Mouse (Mus musculus) CH12.LX (cell line): ENCODE measurements around the gene Hcar1. TPM values are rescaled to one million over a fixed set of nuclear protein-coding genes. Genes with fewer than 3 reads are reported as not detected.

Experiments used
- DNase-seq: peaks from one replicate; pipeline ENCODE4 v3.0.0-alpha.2; 2013; ENCODE audit errors: extremely low read depth
- H3K27ac ChIP-seq: 2 replicates; pipeline ENCODE4 v1.5.1; 2012; ENCODE audit warnings: low read depth, mild to moderate bottlenecking, control low read depth, moderate library complexity; ENCODE audit not compliant: insufficient read depth
- H3K27me3 ChIP-seq: replicated peaks from 2 replicates; pipeline ENCODE3; 2012; ENCODE audit warnings: inconsistent platforms
- H3K36me3 ChIP-seq, 2 experiments: replicated peaks in 1 of 2; 2 replicates each; pipeline versions ENCODE3 to v1.6.1; 2012; ENCODE audit warnings: inconsistent platforms in 1 of 2, low read length in 1 of 2, mild to moderate bottlenecking in 1 of 2, mixed read lengths in 1 of 2, moderate library complexity in 1 of 2; ENCODE audit not compliant: control insufficient read depth in 1 of 2, insufficient read depth in 1 of 2
- H3K4me1 ChIP-seq, 2 experiments: 2 replicates each; pipeline ENCODE4 v1.6.1; 2012; ENCODE audit warnings: inconsistent platforms in 1 of 2, moderate library complexity in 1 of 2; ENCODE audit not compliant: insufficient read depth in 2 of 2, control insufficient read depth in 1 of 2
- H3K4me2 ChIP-seq: 2 replicates; pipeline ENCODE4 v1.6.1; 2012; ENCODE audit warnings: low read depth, mild to moderate bottlenecking, control low read depth; ENCODE audit not compliant: poor library complexity, insufficient read depth, severe bottlenecking
- H3K4me3 ChIP-seq, 3 experiments: fragments of 150-350 bp in 1 of 3; sonication (generic) in 1 of 3; replicated peaks in 1 of 3; 2 replicates each; pipeline versions ENCODE3 to v1.5.1; 2011 to 2012; ENCODE audit warnings: low read depth in 2 of 3, low read length in 2 of 3, mild to moderate bottlenecking in 2 of 3, moderate library complexity in 2 of 3, control low read depth in 1 of 3, improper control_type of control experiment in 1 of 3, inconsistent platforms in 1 of 3, mixed read lengths in 1 of 3; ENCODE audit not compliant: poor library complexity in 1 of 3
- H3K79me2 ChIP-seq: replicated peaks from 2 replicates; pipeline ENCODE4 v1.6.1; 2012; ENCODE audit warnings: mild to moderate bottlenecking, moderate library complexity; ENCODE audit not compliant: control insufficient read depth, poor library complexity, insufficient read depth, severe bottlenecking; ENCODE audit errors: extremely low read depth
- H3K9ac ChIP-seq: 2 replicates; pipeline ENCODE4 v1.6.1; 2012; ENCODE audit warnings: low read depth, mild to moderate bottlenecking, control low read depth, moderate library complexity; ENCODE audit not compliant: insufficient read depth
- H3K9me3 ChIP-seq: replicated peaks from 2 replicates; pipeline ENCODE3; 2012; ENCODE audit warnings: low read length, inconsistent platforms, mixed read lengths
- BHLHE40 ChIP-seq: IDR thresholded peaks from 2 replicates; pipeline ENCODE4 v1.6.1; 2011; ENCODE audit warnings: mild to moderate bottlenecking, low read depth, low read length, improper control_type of control experiment
- CTCF ChIP-seq, 2 experiments: IDR thresholded peaks in 1 of 2; conservative IDR thresholded peaks in 1 of 2; 2 replicates each; pipeline ENCODE4 v1.5.1; 2011 to 2012; ENCODE audit warnings: low read depth in 2 of 2, low read length in 2 of 2, improper control_type of control experiment in 1 of 2, inconsistent platforms in 1 of 2, mild to moderate bottlenecking in 1 of 2, moderate library complexity in 1 of 2
- ELF1 ChIP-seq: IDR thresholded peaks from 2 replicates; pipeline ENCODE4 v1.6.1; 2014; ENCODE audit warnings: low read depth, mild to moderate bottlenecking, inconsistent platforms, low read length, improper control_type of control experiment
- EP300 ChIP-seq: IDR thresholded peaks from 2 replicates; pipeline ENCODE4 v1.6.1; 2011; ENCODE audit warnings: low read length, improper control_type of control experiment
- GABPA ChIP-seq: IDR thresholded peaks from 2 replicates; pipeline ENCODE4 v1.6.1; 2012; ENCODE audit warnings: low read depth, low read length, improper control_type of control experiment, inconsistent platforms; ENCODE audit not compliant: insufficient replicate concordance
- MAZ ChIP-seq: IDR thresholded peaks from 2 replicates; pipeline ENCODE4 v1.6.1; 2012; ENCODE audit warnings: low read depth, mild to moderate bottlenecking, inconsistent platforms, low read length, improper control_type of control experiment, moderate library complexity
- RCOR1 ChIP-seq: conservative IDR thresholded peaks from 2 replicates; pipeline ENCODE4 v1.6.1; 2012; ENCODE audit warnings: low read depth, mild to moderate bottlenecking, inconsistent platforms, low read length, improper control_type of control experiment
- SMC3 ChIP-seq: IDR thresholded peaks from 2 replicates; pipeline ENCODE4 v1.6.1; 2011; ENCODE audit warnings: low read depth, low read length, improper control_type of control experiment
- TBP ChIP-seq: conservative IDR thresholded peaks from 2 replicates; pipeline ENCODE4 v1.6.1; 2011; ENCODE audit warnings: low read depth, low read length, improper control_type of control experiment
- TCF12 ChIP-seq: IDR thresholded peaks from 2 replicates; pipeline ENCODE4 v1.6.1; 2014; ENCODE audit warnings: low read depth, mild to moderate bottlenecking, inconsistent platforms, low read length, improper control_type of control experiment
- USF2 ChIP-seq: conservative IDR thresholded peaks from 2 replicates; pipeline ENCODE4 v1.6.1; 2011; ENCODE audit warnings: low read depth, low read length, improper control_type of control experiment
- dilution Hi-C: fragments of 300-500 bp; cut with MboI; formaldehyde crosslinking; loops from 2 replicates; pipeline ENCODE4 v1.14.3; 2020; ENCODE audit warnings: low sequenced_read_pairs; ENCODE audit not compliant: extremely low pct_unique_long_range_greater_than_20kb, extremely low pct_ligation_motif_present
- in situ Hi-C: fragments of 300-500 bp; cut with MboI; formaldehyde crosslinking; loops from 3 replicates; pipeline ENCODE4 v1.14.3; 2019; ENCODE audit warnings: low sequenced_read_pairs, low pct_ligation_motif_present, low pct_unique_long_range_greater_than_20kb, mixed read lengths
- polyA plus RNA-seq: library from polyadenylated mRNA; unstranded; fragments of >175 nt; gene quantifications from 2 replicates; pipeline ENCODE4 v1.2.1, GENCODE M21; 2012; ENCODE audit warnings: low read depth; ENCODE audit not compliant: insufficient read length
- total RNA-seq, 2 experiments: library from RNA; depleted of rRNA; stranded (reverse); fragments of 300-350 nt in 1 of 2; fragments of >200 nt in 1 of 2; gene quantifications; 2 replicates each; pipeline ENCODE4 v1.2.3; 2012 to 2014

The Hcar1 gene
- total and polyA plus RNA-seq, 3 experiments, result not detected

DNA sequence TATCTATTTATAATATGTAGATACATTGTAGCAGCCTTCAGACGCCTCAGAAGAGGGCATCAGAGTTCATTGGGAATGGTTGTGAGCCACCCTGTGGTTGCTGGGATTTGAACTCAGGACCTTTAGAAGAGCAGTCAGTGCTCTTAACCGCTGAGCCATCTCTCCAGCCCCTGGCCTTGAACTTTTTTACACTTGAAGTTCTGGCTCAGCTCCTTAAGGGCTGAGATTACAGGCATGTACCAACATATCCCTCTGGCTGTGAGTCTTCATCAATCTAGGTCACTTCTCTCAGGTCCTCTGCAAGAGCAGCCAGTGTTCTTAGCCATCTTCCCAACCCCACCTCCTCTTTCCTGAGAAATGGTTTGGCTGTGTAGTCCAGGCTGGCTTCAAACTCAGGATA lies 10.5 kb upstream of the Hcar1 start:
- no peaks in the 10 kb centered on the region for H3K36me3 ChIP-seq
- H3K79me2 ChIP-seq, result no peaks in the 10 kb centered on the region
- TF ChIP-seq TBP (0 out of 2 replicates have a peak, but pooled peaks have one; percentile 67), MAZ (no peak)
- no peak for DNase-seq
- peaks cover 7 to 30% of the 10 kb centered on the region in 2 experiments for H3K4me1 ChIP-seq
- H3K9me3 ChIP-seq, result no peaks in the 10 kb centered on the region
- no peak overlapping the region for H3K4me2 ChIP-seq
- dilution Hi-C loops, result no loop called here
- in situ Hi-C loops, result no loop called here
- no peak overlapping the region for H3K27ac ChIP-seq
- no peaks in the 10 kb centered on the region for H3K27me3 ChIP-seq
- H3K4me3 ChIP-seq, result no peak overlapping the region
- no peak overlapping the region for H3K9ac ChIP-seq

- in situ Hi-C loops (no loop called here), dilution Hi-C loops (no loop called here)
- no peaks in the 10 kb centered on the region for H3K9me3 ChIP-seq
- H3K27ac ChIP-seq, result no peak overlapping the region
- no peak for DNase-seq
- H3K4me2 ChIP-seq, result no peak overlapping the region
- H3K79me2 ChIP-seq, result no peaks in the 10 kb centered on the region
- H3K4me1 ChIP-seq, result peaks cover 8 to 13% of the 10 kb centered on the region in 2 experiments
- no peaks in the 10 kb centered on the region for H3K27me3 ChIP-seq
- no peak for TF ChIP-seq ELF1
- TF ChIP-seq SMC3, result no peak
- TF ChIP-seq TCF12, result no peak
- no peak for TF ChIP-seq GABPA
- no peak for TF ChIP-seq MAZ
- no peak for TF ChIP-seq EP300
- no peak for TF ChIP-seq RCOR1
- H3K4me3 ChIP-seq, result no peak overlapping the region
- H3K36me3 ChIP-seq, result no peaks in the 10 kb centered on the region
- no peak overlapping the region for H3K9ac ChIP-seq
Measured at GRCm38 (mm10) chr5:123886365-123886764, 6.5 kb upstream of the Hcar1 start.

DNA sequence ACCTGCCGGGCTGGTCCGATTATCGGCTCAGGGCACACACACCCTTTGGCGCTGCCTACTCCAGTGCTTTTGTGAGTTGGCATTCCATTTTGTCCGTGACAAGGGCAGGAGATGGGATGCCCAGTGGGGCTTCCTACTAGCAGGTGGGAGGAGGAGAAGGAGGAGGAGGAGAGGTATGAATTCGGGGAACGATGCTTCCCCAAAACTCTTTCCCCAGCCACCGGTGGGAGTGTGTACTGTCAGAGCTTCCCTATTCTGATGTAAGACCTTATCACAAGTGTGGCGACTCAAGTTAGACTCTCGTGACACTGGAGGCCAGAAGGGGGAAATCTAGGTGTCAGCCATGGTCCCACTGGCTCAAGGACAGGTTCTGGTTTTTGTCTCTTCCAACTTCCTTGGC lies 4.5 kb upstream of the Hcar1 start:
- Histone ChIP-seq H3K4me2 (no peak overlapping the region), H3K27ac (no peak overlapping the region), H3K27me3 (no peaks in the 10 kb centered on the region), H3K4me1 (peaks cover 4 to 9% of the 10 kb centered on the region in 2 experiments), H3K4me3 (no peak overlapping the region), H3K9ac (no peak overlapping the region), H3K79me2 (no peaks in the 10 kb centered on the region), H3K36me3 (no peaks in the 10 kb centered on the region), H3K9me3 (no peaks in the 10 kb centered on the region)
- no peak for DNase-seq
- in situ Hi-C loops, result no loop called here
- no peak for TF ChIP-seq USF2
- no peak for TF ChIP-seq CTCF (conservative IDR thresholded peaks at IDR 0.05 in 1 of 2, IDR thresholded peaks at IDR 0.05 in 1 of 2; ENCODE audit: low read depth in 2 of 2, low read length in 2 of 2)
- peak; percentile 37; the same call in 1 of the 2 replicates for TF ChIP-seq BHLHE40
- dilution Hi-C loops, result no loop called here
